Mouse (Mus musculus) limb, embryonic 14.5 days (tissue): ENCODE measurements around the gene Odf3. TPM values are rescaled to one million over a fixed set of nuclear protein-coding genes. Genes with fewer than 3 reads are reported as not detected.

Source experiments
- ATAC-seq: fragments of 200-750 bp; cut with Nextera tagmentation; 2 replicates; pipeline ENCODE4 v1.8.0; 2017; ENCODE audit warnings: low read depth, moderate number of reproducible peaks, moderate TSS enrichment; ENCODE audit not compliant: low FRiP score
- DNase-seq: peaks from one replicate; pipeline ENCODE4 v3.0.0-alpha.2; 2015; ENCODE audit warnings: low spot score
- H3K27ac ChIP-seq: fragments of 300-500 bp; sonication (generic); replicated peaks from 2 replicates; pipeline ENCODE4 v1.5.1; 2014; ENCODE audit warnings: low read depth, mild to moderate bottlenecking, low read length, moderate library complexity, mixed read lengths
- H3K27me3 ChIP-seq: fragments of 300-500 bp; sonication (generic); 2 replicates; pipeline ENCODE4 v1.6.1; 2014; ENCODE audit warnings: low read length, mixed read lengths; ENCODE audit not compliant: control insufficient read depth, insufficient read depth
- H3K36me3 ChIP-seq: fragments of 300-500 bp; sonication (generic); 2 replicates; pipeline ENCODE4 v1.6.1; 2014; ENCODE audit warnings: mild to moderate bottlenecking, low read length, moderate library complexity, mixed read lengths; ENCODE audit not compliant: control insufficient read depth, insufficient read depth
- H3K4me1 ChIP-seq: fragments of 300-500 bp; sonication (generic); 2 replicates; pipeline ENCODE4 v1.6.1; 2014; ENCODE audit warnings: antibody characterized with exemption, low read length, mixed read lengths; ENCODE audit not compliant: control insufficient read depth, insufficient read depth
- H3K4me2 ChIP-seq: fragments of 300-500 bp; sonication (generic); replicated peaks from 2 replicates; pipeline ENCODE4 v1.6.1; 2014; ENCODE audit warnings: low read depth, mild to moderate bottlenecking, low read length, moderate library complexity; ENCODE audit not compliant: severe bottlenecking
- H3K4me3 ChIP-seq: fragments of 300-500 bp; sonication (generic); replicated peaks from 2 replicates; pipeline ENCODE4 v1.5.1; 2014; ENCODE audit warnings: low read length
- H3K9ac ChIP-seq: fragments of 300-500 bp; sonication (generic); 2 replicates; pipeline ENCODE4 v1.6.1; 2014; ENCODE audit warnings: mild to moderate bottlenecking, low read depth, low read length, moderate library complexity; ENCODE audit not compliant: severe bottlenecking
- H3K9me3 ChIP-seq: fragments of 300-500 bp; sonication (generic); 2 replicates; pipeline ENCODE4 v1.6.1; 2016; ENCODE audit warnings: low read length; ENCODE audit not compliant: control insufficient read depth
- POLR2A ChIP-seq: fragments of 200-500 bp; IDR thresholded peaks from 2 replicates; pipeline ENCODE4 v1.8.0; 2012; ENCODE audit warnings: inconsistent platforms, mild to moderate bottlenecking, moderate library complexity, borderline replicate concordance; ENCODE audit not compliant: insufficient read depth, insufficient read length; ENCODE audit errors: extremely low read depth
- WGBS: fragments of 180-500 bp; shearing (Covaris S2); extraction: QIAGEN DNeasy Blood & Tissue Kit; methylation state at CpG from one replicate; pipeline ENCODE4 v1.1.7; 2014; 5-methylcytosine and 5-hydroxymethylcytosine counted together
- polyA plus RNA-seq, 2 experiments: library from polyadenylated mRNA; depleted of rRNA in 1 of 2; stranded (reverse) in 1 of 2; unstranded in 1 of 2; fragments of >200 nt; fragmentation: Nextera tagmentation in 1 of 2; extraction: Ambion mirVana in 1 of 2; gene quantifications; 2 replicates each; pipeline versions ENCODE4 v1.2.1 to v1.2.3; 2012 to 2014

Odf3 gene
- polyA plus RNA-seq, 2 experiments: 0.04 TPM; not detected in 1

- H3K4me2 ChIP-seq: no peak within 1 kb of the TSS
- ATAC-seq (peak; percentile 82; the same call in 1 of the 2 replicates), DNase-seq (peak; percentile 86)
- no peaks in the 10 kb centered on the region for H3K4me1 ChIP-seq
- 32% methylated on average over 13 of the region's 14 CpGs for WGBS
- no peaks in the 10 kb centered on the region for H3K9me3 ChIP-seq
- no peak within 1 kb of the TSS for H3K9ac ChIP-seq
- no peak within 1 kb of the TSS for H3K4me3 ChIP-seq
- H3K27me3 ChIP-seq: peaks cover 7% of the 10 kb centered on the region; the same call in 1 of the 2 replicates
- TF ChIP-seq POLR2A: no peak
- no peaks in the 10 kb centered on the region for H3K36me3 ChIP-seq
- no peak within 1 kb of the TSS for H3K27ac ChIP-seq
Observed at GRCm38 (mm10) chr7:140844905-140845665, 2.5 kb upstream of the Odf3 start, which contains the start of gene Scgb1c1. Scgb1c1 (plus strand) TSS chr7:140845547.

GRCm38 (mm10) chr7:140845683-140846082 lies 1.9 kb upstream of the Odf3 start:
- H3K9me3 ChIP-seq: no peaks in the 10 kb centered on the region
- H3K9ac ChIP-seq: no peak overlapping the region
- no peak overlapping the region for H3K4me2 ChIP-seq
- no peaks in the 10 kb centered on the region for H3K4me1 ChIP-seq
- H3K4me3 ChIP-seq: no peak overlapping the region
- peaks cover 7% of the 10 kb centered on the region; the same call in 1 of the 2 replicates for H3K27me3 ChIP-seq
- no peak for ATAC-seq
- no peak overlapping the region for H3K27ac ChIP-seq
- 0 out of 2 replicates have a peak, but pooled peaks cover 4% of the 10 kb centered on the region for H3K36me3 ChIP-seq
- WGBS: 59% methylated on average over 4 of the region's 4 CpGs
- no peak for DNase-seq
- TF ChIP-seq POLR2A: no peak

DNA sequence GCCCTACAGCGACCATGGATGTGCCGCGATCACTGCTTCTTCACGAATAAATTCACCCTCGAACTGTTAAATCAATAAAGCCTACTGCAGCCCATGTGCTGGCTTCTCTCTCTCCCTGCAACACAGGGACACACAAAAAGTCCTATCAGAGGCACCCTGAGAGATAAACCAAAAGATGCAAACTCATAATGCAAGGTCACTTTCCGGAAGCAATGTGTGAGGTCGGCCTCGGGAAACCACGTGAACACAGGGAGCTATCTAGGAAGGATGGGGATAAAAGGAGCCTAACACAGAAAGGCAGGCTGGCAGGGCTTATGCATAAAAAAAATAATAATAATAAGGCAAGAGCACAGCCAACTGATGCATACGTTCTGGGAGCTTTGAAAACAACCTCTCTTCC lies 929 bp upstream of the Odf3 start:
- 0 out of 2 replicates have a peak, but pooled peaks cover 2% of the 10 kb centered on the region for H3K27me3 ChIP-seq
- no peak overlapping the region for H3K4me2 ChIP-seq
- no peaks in the 10 kb centered on the region for H3K4me1 ChIP-seq
- WGBS: 81% methylated on average over 10 of the region's 10 CpGs
- peaks cover 11% of the 10 kb centered on the region for H3K36me3 ChIP-seq
- no peaks in the 10 kb centered on the region for H3K9me3 ChIP-seq
- ATAC-seq (no peak), DNase-seq (no peak)
- no peak overlapping the region for H3K9ac ChIP-seq
- H3K4me3 ChIP-seq: no peak overlapping the region
- no peak overlapping the region for H3K27ac ChIP-seq
- no peak for TF ChIP-seq POLR2A

DNA sequence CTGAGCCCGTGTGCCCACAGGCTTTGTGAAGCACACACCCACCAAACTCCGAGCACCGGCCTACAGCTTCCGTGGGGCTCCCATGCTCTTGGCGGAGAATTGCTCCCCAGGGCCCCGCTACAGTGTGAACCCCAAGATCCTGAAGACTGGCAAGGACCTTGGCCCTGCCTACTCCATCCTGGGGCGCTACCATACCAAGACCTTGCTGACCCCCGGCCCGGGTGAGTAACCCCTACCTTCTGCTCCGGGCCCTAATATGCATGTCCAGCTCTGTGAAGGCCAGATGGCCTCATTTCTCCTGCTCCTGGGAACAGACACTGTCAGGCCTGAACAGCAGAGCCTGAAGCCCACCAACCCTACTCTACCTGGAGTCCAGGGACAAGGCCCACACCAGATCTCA lies 986 bp downstream of the Odf3 start:
- H3K9ac ChIP-seq: no peak overlapping the region
- no peaks in the 10 kb centered on the region for H3K9me3 ChIP-seq
- no peak for ATAC-seq
- TF ChIP-seq POLR2A: no peak
- WGBS: 86% methylated on average over 10 of the region's 10 CpGs
- no peaks in the 10 kb centered on the region for H3K27me3 ChIP-seq
- DNase-seq: no peak
- no peak overlapping the region for H3K4me3 ChIP-seq
- no peaks in the 10 kb centered on the region for H3K4me1 ChIP-seq
- peaks cover 31% of the 10 kb centered on the region for H3K36me3 ChIP-seq
- no peak overlapping the region for H3K4me2 ChIP-seq
- H3K27ac ChIP-seq: no peak overlapping the region

- no peak for TF ChIP-seq POLR2A
- no peak overlapping the region for H3K4me2 ChIP-seq
- WGBS: 95% methylated on average over 4 of the region's 4 CpGs
- peaks cover 6% of the 10 kb centered on the region for H3K4me1 ChIP-seq
- H3K36me3 ChIP-seq: peaks cover 42% of the 10 kb centered on the region
- H3K9me3 ChIP-seq: no peaks in the 10 kb centered on the region
- H3K9ac ChIP-seq: no peak overlapping the region
- no peak for ATAC-seq
- no peaks in the 10 kb centered on the region for H3K27me3 ChIP-seq
- no peak overlapping the region for H3K27ac ChIP-seq
- no peak for DNase-seq
- no peak overlapping the region for H3K4me3 ChIP-seq
Observed at GRCm38 (mm10) chr7:140851916-140852315, 4.3 kb downstream of the Odf3 start.
